In genomic region chr17:6764730-6765129, GRCm38 (mm10) we compare ENCODE assay signal across 20 mouse cellular contexts. TPM values are rescaled to one million over a fixed set of nuclear protein-coding genes. Genes with fewer than 3 reads are reported as not detected.
DNase-seq lines count a peak whose midpoint lies in the region; ATAC-seq lines count a peak whose summit lies in the region.
"Had no signal": no experiment of that assay in that cellular context is flagged by ENCODE, and none has a peak within 500 bp of the region (broad histone marks: within the 10 kb centered on the region; RNA-seq: fewer than 3 reads in every experiment).

No protein-coding gene starts in this region.

- intact Hi-C loops in heart, postnatal 25 days (cut with DNase I), result no loop called here

- no peaks in the 10 kb centered on the region for H3K9me3 ChIP-seq in heart, embryonic 10.5 days
- H3K9me3 ChIP-seq in hindbrain, embryonic 10.5 days, result no peaks in the 10 kb centered on the region
- no peaks in the 10 kb centered on the region for H3K9me3 ChIP-seq in hindbrain, embryonic 11.5 days (ENCODE audit: control insufficient read depth, low read length)

- peaks cover 78% of the 10 kb centered on the region for H3K4me1 ChIP-seq in heart, embryonic 10.5 days
- peaks cover 71% of the 10 kb centered on the region for H3K4me1 ChIP-seq in hindbrain, embryonic 10.5 days (replicated peaks)
- H3K4me1 ChIP-seq in hindbrain, embryonic 11.5 days (replicated peaks; ENCODE audit: control insufficient read depth, insufficient read depth, low read length), result peaks cover 10% of the 10 kb centered on the region; the same call in 1 of the 2 replicates

- H3K4me2 ChIP-seq in hindbrain, embryonic 11.5 days (replicated peaks; ENCODE audit: low read depth, low read length), result no peak overlapping the region

- peak overlapping the region; percentile 69 for H3K27ac ChIP-seq in heart, embryonic 10.5 days
- peak overlapping the region; percentile 81 for H3K27ac ChIP-seq in hindbrain, embryonic 10.5 days
- no peak overlapping the region for H3K27ac ChIP-seq in hindbrain, embryonic 11.5 days (ENCODE audit: low read depth, low read length)
- H3K27ac ChIP-seq: hindbrain, postnatal 0 days had no signal

- ATAC-seq in hindbrain, embryonic 11.5 days (ENCODE audit: low FRiP score), result no peak
- ATAC-seq: forebrain, postnatal 0 days; hindbrain, postnatal 0 days had no signal

- no peaks in the 10 kb centered on the region for H3K27me3 ChIP-seq in heart, embryonic 10.5 days (ENCODE audit: insufficient read depth, poor library complexity, severe bottlenecking)
- H3K27me3 ChIP-seq in hindbrain, embryonic 10.5 days (ENCODE audit: insufficient read depth, poor library complexity, severe bottlenecking), result no peaks in the 10 kb centered on the region
- H3K27me3 ChIP-seq in hindbrain, embryonic 11.5 days (ENCODE audit: control insufficient read depth, insufficient read depth, low read length), result no peaks in the 10 kb centered on the region
- H3K27me3 ChIP-seq: CH12.LX had no signal

- no peak overlapping the region for H3K9ac ChIP-seq in hindbrain, embryonic 11.5 days (ENCODE audit: low read depth, low read length)
- H3K9ac ChIP-seq: forebrain, postnatal 0 days had no signal

- no peak overlapping the region for H3K4me3 ChIP-seq in heart, embryonic 10.5 days
- no peak overlapping the region for H3K4me3 ChIP-seq in hindbrain, embryonic 10.5 days
- no peak overlapping the region for H3K4me3 ChIP-seq in hindbrain, embryonic 11.5 days (ENCODE audit: low read depth, low read length)

- no peaks in the 10 kb centered on the region for H3K36me3 ChIP-seq in heart, embryonic 10.5 days
- H3K36me3 ChIP-seq in hindbrain, embryonic 10.5 days, result no peaks in the 10 kb centered on the region
- no peaks in the 10 kb centered on the region for H3K36me3 ChIP-seq in hindbrain, embryonic 11.5 days (ENCODE audit: control insufficient read depth, insufficient read depth, low read length)

- no peak for DNase-seq in heart, embryonic 10.5 days (ENCODE audit: low spot score)
- DNase-seq in heart, postnatal 25 days (ENCODE audit: low spot score), result no peak
- no peak for DNase-seq in hindbrain, embryonic 10.5 days (ENCODE audit: low spot score)
- DNase-seq in hindbrain, embryonic 11.5 days (ENCODE audit: low spot score), result no peak
- DNase-seq in kidney, postnatal 36 days, result peak; percentile 61 to 65
- no peak for DNase-seq in kidney, postnatal 10 days
- DNase-seq in embryo, embryonic 10 days (ENCODE audit: low spot score), result no peak
- DNase-seq: adrenal gland, postnatal 10 days; cerebellum, adult 11 months; cerebellum, postnatal 10 days; embryo, embryonic 11 days; forebrain, postnatal 0 days; gastrocnemius, postnatal 36 days; heart, postnatal 14 days; lung, adult 18-20 months; right cerebral cortex, postnatal 25 days; thymus, adult 18-20 months; thymus, postnatal 4 days had no signal

- 79% methylated on average over 4 of the region's 4 CpGs for WGBS in heart, embryonic 10.5 days
- 62% methylated on average over 4 of the region's 4 CpGs for WGBS in hindbrain, embryonic 10.5 days
- WGBS in hindbrain, embryonic 11.5 days, result 71% methylated on average over 4 of the region's 4 CpGs

RNA-seq across cellular contexts. Expression of gene Ezr, which starts 17.9 kb away (rescaled TPM):
- polyA plus RNA-seq in heart, embryonic 10.5 days (2016; fragmentation: Nextera tagmentation; extraction: Ambion mirVana), result 121 and 125 TPM in 2 replicates
- total RNA-seq in heart, postnatal 25 days (2021), result 10 to 100 TPM; 39.3 to 43.6 TPM
- 85.2 and 99.4 TPM in 2 replicates for polyA plus RNA-seq in hindbrain, embryonic 10.5 days (2016; fragmentation: Nextera tagmentation; extraction: Ambion mirVana)
- polyA plus RNA-seq in hindbrain, embryonic 11.5 days (2014; fragmentation: Nextera tagmentation; extraction: Ambion mirVana), result 73.8 and 91.1 TPM in 2 replicates

Comparison
In these comparisons a context has a peak if more than half of its experiments do, and no peak if none do; other contexts are left out.
1. DNase-seq: peak in kidney, postnatal 36 days (2 of 2); none in heart, embryonic 10.5 days (single experiment), heart, postnatal 25 days (single experiment), hindbrain, embryonic 10.5 days (single experiment), hindbrain, embryonic 11.5 days (single experiment), kidney, postnatal 10 days (single experiment) and embryo, embryonic 10 days (single experiment).